Comparison of ENCODE assay signal across 44 mouse cellular contexts in genomic region chr3:146711084-146711483, GRCm38 (mm10). TPM values are rescaled to one million over a fixed set of nuclear protein-coding genes. Genes with fewer than 3 reads are reported as not detected.
A peak's percentile ranks its signal among the peaks of the same experiment; 100 is the strongest.
DNase-seq lines count a peak whose midpoint lies in the region; ATAC-seq and TF ChIP-seq lines count a peak whose summit lies in the region.
"Had no signal": no experiment of that assay in that cellular context is flagged by ENCODE, and none has a peak within 500 bp of the region (broad histone marks: within the 10 kb centered on the region; RNA-seq: fewer than 3 reads in every experiment).

No protein-coding gene starts in this region.

- H3K36me3 ChIP-seq in forebrain, embryonic 13.5 days (ENCODE audit: poor library complexity, severe bottlenecking): no peaks in the 10 kb centered on the region
- H3K36me3 ChIP-seq in forebrain, embryonic 10.5 days (replicated peaks): no peaks in the 10 kb centered on the region
- no peaks in the 10 kb centered on the region for H3K36me3 ChIP-seq in midbrain, embryonic 16.5 days (ENCODE audit: control insufficient read depth, insufficient read depth, low read length)
- no peaks in the 10 kb centered on the region for H3K36me3 ChIP-seq in midbrain, embryonic 13.5 days
- H3K36me3 ChIP-seq in midbrain, postnatal 0 days (ENCODE audit: insufficient read depth, low read length): no peaks in the 10 kb centered on the region
- H3K36me3 ChIP-seq: embryonic facial prominence, embryonic 12.5 days; heart, embryonic 12.5 days; hindbrain, embryonic 13.5 days; kidney, embryonic 15.5 days; limb, embryonic 15.5 days; liver, embryonic 13.5 days had no signal

- H3K27me3 ChIP-seq in forebrain, embryonic 13.5 days: no peaks in the 10 kb centered on the region
- H3K27me3 ChIP-seq in forebrain, embryonic 10.5 days (ENCODE audit: poor library complexity, severe bottlenecking): no peaks in the 10 kb centered on the region
- H3K27me3 ChIP-seq in midbrain, embryonic 16.5 days (ENCODE audit: control insufficient read depth, insufficient read depth, low read depth, low read length): no peaks in the 10 kb centered on the region
- no peaks in the 10 kb centered on the region for H3K27me3 ChIP-seq in midbrain, embryonic 13.5 days
- no peaks in the 10 kb centered on the region for H3K27me3 ChIP-seq in midbrain, postnatal 0 days (ENCODE audit: insufficient read depth, low read length)
- H3K27me3 ChIP-seq: CH12.LX; embryonic facial prominence, embryonic 12.5 days; heart, embryonic 12.5 days; hindbrain, embryonic 13.5 days; kidney, embryonic 15.5 days; limb, embryonic 15.5 days; liver, embryonic 13.5 days; megakaryocyte, embryonic 14.5 days had no signal

- no peak for ATAC-seq in forebrain, embryonic 13.5 days
- no peak for ATAC-seq in midbrain, embryonic 16.5 days
- ATAC-seq in midbrain, embryonic 13.5 days: no peak
- ATAC-seq in midbrain, postnatal 0 days (ENCODE audit: low FRiP score): no peak
- ATAC-seq: activated CD4-positive, CD25-positive, alpha-beta regulatory T cell, adult 4 months; inflammation-experienced regulatory T-cells, adult 6 months; lung, postnatal 0 days had no signal

- TF ChIP-seq CTCF in left cerebral cortex, adult 2 months (IDR thresholded peaks at IDR 0.05): no peak
- TF ChIP-seq CTCF in midbrain, postnatal 0 days (IDR thresholded peaks at IDR 0.05): no peak

- no peak for DNase-seq in forebrain, embryonic 10.5 days (ENCODE audit: extremely low spot score, low spot score)
- no peak for DNase-seq in left cerebral cortex, adult 2 months (ENCODE audit: extremely low spot score in 1 of 2, low spot score in 2 of 2)
- DNase-seq in left cerebral cortex, postnatal 36 days (ENCODE audit: low spot score in 2 of 2): no peak
- DNase-seq in midbrain, postnatal 0 days (ENCODE audit: low spot score): no peak
- no peak for DNase-seq in kidney, postnatal 36 days
- DNase-seq: adrenal gland, postnatal 36 days; cerebellum, adult 11 months; cerebellum, adult 9-10 months; cerebellum, postnatal 36 days; embryo, embryonic 11 days; gastrocnemius, adult 2 months; gastrocnemius, postnatal 36 days; heart, adult 18-20 months; heart, postnatal 4 days; kidney, adult 18-20 months; kidney, postnatal 25 days; layer of hippocampus, postnatal 36 days; liver, embryonic 13.5 days; lung, adult 18-20 months; lung, postnatal 4 days had no signal

- no peak overlapping the region for H3K4me2 ChIP-seq in forebrain, embryonic 13.5 days
- no peak overlapping the region for H3K4me2 ChIP-seq in midbrain, embryonic 16.5 days (ENCODE audit: low read length)
- H3K4me2 ChIP-seq in midbrain, embryonic 13.5 days (replicated peaks): no peak overlapping the region
- H3K4me2 ChIP-seq in midbrain, postnatal 0 days (ENCODE audit: low read depth, low read length, poor library complexity, severe bottlenecking): no peak overlapping the region
- H3K4me2 ChIP-seq: embryonic facial prominence, embryonic 12.5 days; heart, embryonic 12.5 days; hindbrain, embryonic 13.5 days; kidney, embryonic 15.5 days; limb, embryonic 15.5 days; liver, embryonic 13.5 days had no signal

- H3K27ac ChIP-seq in forebrain, embryonic 13.5 days: peak overlapping the region; percentile 22; the same call in 1 of the 2 replicates
- H3K27ac ChIP-seq in forebrain, embryonic 10.5 days: no peak overlapping the region
- H3K27ac ChIP-seq in left cerebral cortex, adult 2 months: peak overlapping the region; percentile 92
- H3K27ac ChIP-seq in midbrain, embryonic 16.5 days (ENCODE audit: low read length): peak overlapping the region; percentile 65
- H3K27ac ChIP-seq in midbrain, embryonic 13.5 days: no peak overlapping the region
- H3K27ac ChIP-seq in midbrain, postnatal 0 days (ENCODE audit: low read depth, low read length): peak overlapping the region; percentile 77
- H3K27ac ChIP-seq: embryonic facial prominence, embryonic 12.5 days; gastrocnemius, adult 2 months; hindbrain, embryonic 13.5 days; kidney, embryonic 15.5 days; limb, embryonic 15.5 days; liver, embryonic 13.5 days had no signal

- H3K4me1 ChIP-seq in forebrain, embryonic 13.5 days: no peaks in the 10 kb centered on the region
- no peaks in the 10 kb centered on the region for H3K4me1 ChIP-seq in forebrain, embryonic 10.5 days
- 0 out of 2 replicates have a peak, but pooled peaks cover 2% of the 10 kb centered on the region for H3K4me1 ChIP-seq in midbrain, embryonic 16.5 days (ENCODE audit: control insufficient read depth, insufficient read depth, low read length)
- H3K4me1 ChIP-seq in midbrain, embryonic 13.5 days (replicated peaks): no peaks in the 10 kb centered on the region
- peaks cover 4% of the 10 kb centered on the region; the same call in 1 of the 2 replicates for H3K4me1 ChIP-seq in midbrain, postnatal 0 days (ENCODE audit: insufficient read depth, low read length)
- H3K4me1 ChIP-seq: embryonic facial prominence, embryonic 12.5 days; hindbrain, embryonic 13.5 days; kidney, embryonic 15.5 days; limb, embryonic 15.5 days; liver, embryonic 13.5 days had no signal

- no peak overlapping the region for H3K4me3 ChIP-seq in forebrain, embryonic 13.5 days
- no peak overlapping the region for H3K4me3 ChIP-seq in forebrain, embryonic 10.5 days
- no peak overlapping the region for H3K4me3 ChIP-seq in left cerebral cortex, adult 2 months
- H3K4me3 ChIP-seq in midbrain, embryonic 16.5 days (ENCODE audit: low read depth, low read length): no peak overlapping the region
- H3K4me3 ChIP-seq in midbrain, embryonic 13.5 days (replicated peaks): no peak overlapping the region
- H3K4me3 ChIP-seq in midbrain, postnatal 0 days (ENCODE audit: low read depth, low read length): no peak overlapping the region
- H3K4me3 ChIP-seq: embryonic facial prominence, embryonic 12.5 days; gastrocnemius, adult 2 months; heart, embryonic 12.5 days; hindbrain, embryonic 13.5 days; kidney, embryonic 15.5 days; limb, embryonic 15.5 days; liver, embryonic 13.5 days; megakaryocyte, embryonic 14.5 days had no signal

- no peak overlapping the region for H3K9ac ChIP-seq in forebrain, embryonic 13.5 days
- H3K9ac ChIP-seq in midbrain, embryonic 16.5 days (ENCODE audit: low read depth, low read length): no peak overlapping the region
- no peak overlapping the region for H3K9ac ChIP-seq in midbrain, embryonic 13.5 days (replicated peaks)
- H3K9ac ChIP-seq in midbrain, postnatal 0 days (replicated peaks; ENCODE audit: low read length, poor library complexity, severe bottlenecking): no peak overlapping the region
- H3K9ac ChIP-seq: embryonic facial prominence, embryonic 12.5 days; heart, embryonic 12.5 days; hindbrain, embryonic 13.5 days; kidney, embryonic 15.5 days; limb, embryonic 15.5 days; liver, embryonic 13.5 days had no signal

- intact Hi-C loops in left cerebral cortex, adult 2 months (cut with DNase I): loop anchor here (1.0 kb wide), 2 partner anchors 86 to 91 kb away; no protein-coding TSS in a partner anchor
- intact Hi-C loops in left cerebral cortex, postnatal 36 days (cut with DNase I): loop anchor here (5.0 kb wide), 1 partner anchor 89 kb away; no protein-coding TSS in a partner anchor

- WGBS in forebrain, embryonic 13.5 days: 89% methylated on average over 7 of the region's 7 CpGs
- WGBS in forebrain, embryonic 10.5 days: 83% methylated on average over 7 of the region's 7 CpGs
- WGBS in midbrain, embryonic 16.5 days: 73% methylated on average over 7 of the region's 7 CpGs
- 81% methylated on average over 7 of the region's 7 CpGs for WGBS in midbrain, embryonic 13.5 days
- 59% methylated on average over 7 of the region's 7 CpGs for WGBS in midbrain, postnatal 0 days

- H3K9me3 ChIP-seq in forebrain, embryonic 13.5 days (replicated peaks): no peaks in the 10 kb centered on the region
- H3K9me3 ChIP-seq in forebrain, embryonic 10.5 days: no peaks in the 10 kb centered on the region
- no peaks in the 10 kb centered on the region for H3K9me3 ChIP-seq in midbrain, embryonic 16.5 days (replicated peaks; ENCODE audit: control insufficient read depth, low read length, poor library complexity, severe bottlenecking)
- H3K9me3 ChIP-seq in midbrain, embryonic 13.5 days: no peaks in the 10 kb centered on the region
- no peaks in the 10 kb centered on the region for H3K9me3 ChIP-seq in midbrain, postnatal 0 days (ENCODE audit: low read length)
- H3K9me3 ChIP-seq: embryonic facial prominence, embryonic 12.5 days; heart, embryonic 12.5 days; hindbrain, embryonic 13.5 days; kidney, embryonic 15.5 days; limb, embryonic 15.5 days; liver, embryonic 13.5 days; megakaryocyte, embryonic 14.5 days had no signal

RNA-seq across cellular contexts. Expression of gene Samd13, which starts 25.7 kb away (rescaled TPM):
- polyA plus RNA-seq in forebrain, embryonic 13.5 days (2015; fragmentation: Nextera tagmentation; extraction: Ambion mirVana): 0.48 and 1.0 TPM in 2 replicates
- polyA plus RNA-seq in forebrain, embryonic 10.5 days (2016; fragmentation: Nextera tagmentation; extraction: Ambion mirVana): 0.62 and 1.2 TPM in 2 replicates
- under 1 TPM; 0.28 to 0.45 TPM for total RNA-seq in left cerebral cortex, adult 2 months (2021)
- total RNA-seq in left cerebral cortex, postnatal 36 days (2021): under 1 TPM; 0.20 to 0.95 TPM
- 0.41 and 0.59 TPM in 2 replicates for polyA plus RNA-seq in midbrain, embryonic 16.5 days (2015; fragmentation: Nextera tagmentation; extraction: Ambion mirVana)
- 0.52 and 0.63 TPM in 2 replicates for polyA plus RNA-seq in midbrain, embryonic 13.5 days (2015; fragmentation: Nextera tagmentation; extraction: Ambion mirVana)
- total RNA-seq in midbrain, postnatal 0 days (2014; rRNA removed): 0.16 and 0.99 TPM in 2 replicates
- 0.23 and 0.31 TPM in 2 replicates for polyA plus RNA-seq in midbrain, postnatal 0 days (2015; fragmentation: Nextera tagmentation; extraction: Ambion mirVana)
- total RNA-seq: CH12.LX; layer of hippocampus, postnatal 36 days had no signal
- polyA plus RNA-seq: adrenal gland, adult 2 months; testis, adult 2 months had no signal

RNA-seq across cellular contexts. Expression of gene 4930503B20Rik, which starts 60.0 kb away (rescaled TPM):
- not detected in 2 replicates for polyA plus RNA-seq in forebrain, embryonic 13.5 days (2015; fragmentation: Nextera tagmentation; extraction: Ambion mirVana)
- not detected in 2 replicates for polyA plus RNA-seq in forebrain, embryonic 10.5 days (2016; fragmentation: Nextera tagmentation; extraction: Ambion mirVana)
- not detected for total RNA-seq in left cerebral cortex, adult 2 months (2021)
- not detected for total RNA-seq in left cerebral cortex, postnatal 36 days (2021)
- polyA plus RNA-seq in midbrain, embryonic 16.5 days (2015; fragmentation: Nextera tagmentation; extraction: Ambion mirVana): 0.09 TPM in 1 of 2 replicates, not detected in the other
- not detected in 2 replicates for polyA plus RNA-seq in midbrain, embryonic 13.5 days (2015; fragmentation: Nextera tagmentation; extraction: Ambion mirVana)
- total RNA-seq in midbrain, postnatal 0 days (2014; rRNA removed): not detected in 2 replicates
- not detected in 2 replicates for polyA plus RNA-seq in midbrain, postnatal 0 days (2015; fragmentation: Nextera tagmentation; extraction: Ambion mirVana)
- total RNA-seq: adrenal gland, adult 2 months; adrenal gland, postnatal 36 days; CH12.LX; ES-E14; gastrocnemius, adult 2 months; gastrocnemius, postnatal 36 days; heart, adult 18-20 months; layer of hippocampus, postnatal 36 days; left cerebral cortex, postnatal 10 days had no signal
- polyA plus RNA-seq: activated CD4-positive, CD25-positive, alpha-beta regulatory T cell, adult 4 months; adrenal gland, adult 2 months; C2C12; embryonic facial prominence, embryonic 12.5 days; forebrain, embryonic 11.5 days; frontal cortex, adult 2 months; heart, embryonic 12.5 days; heart, postnatal 0 days; hindbrain, embryonic 13.5 days; inflammation-experienced regulatory T-cells, adult 6 months; kidney, embryonic 15.5 days; limb, embryonic 15.5 days; liver, embryonic 13.5 days; lung, postnatal 0 days; neural tube, embryonic 14.5 days; spleen, adult 2 months; thymus, postnatal 0 days had no signal

Comparison
In these comparisons a context has a peak if more than half of its experiments do, and no peak if none do; other contexts are left out.
1. H3K27ac ChIP-seq: peak in forebrain, embryonic 13.5 days (single experiment), left cerebral cortex, adult 2 months (single experiment), midbrain, embryonic 16.5 days (single experiment) and midbrain, postnatal 0 days (single experiment); none in forebrain, embryonic 10.5 days (single experiment) and midbrain, embryonic 13.5 days (single experiment).